Mouse (Mus musculus) kidney, postnatal 4 days (tissue): ENCODE measurements at regions not wholly inside any gene's neighbourhood (a gene's known extent, or its start where the extent isn't known, plus 50 kb on each side); places are given as distances from the start of the nearest gene placed in this dataset.
A peak's percentile ranks its signal among the peaks of the same experiment; 100 is the strongest.

Experiments used
- DNase-seq, 2 experiments: peaks; one replicate each; pipeline ENCODE4 v3.0.0; 2021; ENCODE audit warnings: mixed read lengths in 2 of 2

DNA sequence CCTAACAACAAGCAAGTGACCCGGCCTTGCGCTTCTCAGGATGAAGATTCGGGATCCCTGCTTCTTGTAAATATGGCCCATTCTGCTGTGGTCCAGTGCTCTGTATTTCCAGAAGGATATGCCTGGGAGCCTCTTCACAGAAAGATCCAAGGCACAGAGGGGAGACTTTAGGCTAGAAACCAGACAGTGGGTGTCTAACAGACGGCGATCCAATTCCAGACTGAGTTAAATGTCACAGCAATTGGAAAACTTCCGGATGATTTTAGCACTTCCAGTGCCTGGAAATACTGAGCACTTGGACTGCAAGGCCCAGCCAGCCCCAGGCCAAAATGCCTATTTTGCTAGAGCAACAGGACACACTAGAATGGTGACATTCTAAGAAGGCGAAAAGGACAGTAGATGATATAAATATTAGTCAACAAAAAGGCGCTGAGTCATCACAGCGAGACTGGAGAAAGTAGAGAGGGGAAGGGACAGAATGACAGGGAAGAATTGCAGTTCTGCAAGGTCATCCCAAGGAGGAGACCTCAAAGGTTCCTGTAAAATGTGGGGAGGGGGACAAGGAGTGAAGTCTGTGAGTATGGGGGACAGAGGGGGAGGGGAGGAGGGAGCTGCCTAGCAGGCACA is 111.7 kb upstream of the Msx2 start:
- DNase-seq: no peak

DNA sequence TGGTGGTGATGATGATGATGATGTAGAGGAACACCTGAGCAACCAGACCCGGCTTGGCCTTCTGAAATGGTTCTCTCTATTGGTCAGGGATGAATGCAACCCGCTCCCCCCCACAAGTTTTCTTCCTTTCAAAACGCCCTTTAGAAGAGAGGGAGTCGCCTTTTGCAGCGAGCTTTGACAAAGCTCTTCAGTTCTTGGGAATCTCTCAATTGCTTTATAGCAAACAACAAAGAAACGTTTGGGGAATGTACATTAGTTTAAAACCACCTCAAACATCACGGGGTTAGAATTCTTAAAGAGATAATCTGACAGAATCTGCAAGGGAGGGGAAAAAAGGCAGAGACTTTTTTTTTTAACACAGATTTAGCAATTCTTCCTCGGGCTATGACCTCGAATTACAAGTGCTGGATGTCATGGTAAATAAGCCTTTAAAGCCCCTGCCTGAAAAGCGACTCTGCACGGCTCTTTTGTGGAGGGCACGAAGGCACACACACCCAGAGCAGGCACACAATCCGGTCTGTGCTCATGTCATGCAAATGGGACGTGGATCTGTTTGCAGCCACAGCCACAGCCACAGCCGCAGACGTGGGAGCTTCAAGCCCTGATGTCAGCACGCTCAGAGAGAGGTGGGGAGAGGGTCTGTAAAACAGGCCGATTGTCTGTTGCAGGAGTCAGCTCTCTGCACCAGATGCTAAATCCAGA is 81.2 kb upstream of the Msx2 start:
- DNase-seq: no peak

DNA sequence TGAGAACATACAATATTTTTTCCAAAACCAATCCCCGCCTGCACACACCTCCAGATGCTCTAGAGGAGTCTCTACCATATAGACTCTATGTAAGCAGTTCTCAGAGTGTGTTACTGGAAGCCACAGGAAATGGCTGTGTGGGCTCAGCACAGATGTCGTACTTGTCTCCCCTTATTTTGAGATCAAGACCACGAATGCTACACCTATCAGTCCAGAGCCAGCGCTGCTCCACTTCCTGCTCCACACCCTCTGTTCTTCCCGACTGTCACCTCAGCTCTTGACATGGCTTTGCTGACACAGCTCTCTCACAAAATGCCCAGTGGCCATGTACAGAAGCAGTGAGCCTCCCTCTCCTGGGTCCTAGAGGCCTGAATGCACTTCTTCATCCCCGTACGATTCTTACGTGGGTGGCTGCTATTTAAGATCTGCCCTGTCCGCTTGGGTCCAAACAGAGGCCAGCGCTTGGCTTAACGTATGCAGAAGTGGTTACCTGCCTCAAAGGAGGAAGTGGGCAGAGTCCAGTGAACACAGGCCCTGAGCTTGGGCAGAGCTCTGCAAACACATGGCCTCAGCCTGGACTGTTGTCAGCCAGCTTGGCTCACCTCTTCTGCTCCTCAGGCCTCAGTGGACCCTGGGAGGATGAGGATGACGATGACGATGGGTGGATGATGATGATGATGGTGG is 80.5 kb upstream of the Msx2 start:
- DNase-seq: no peak

DNA sequence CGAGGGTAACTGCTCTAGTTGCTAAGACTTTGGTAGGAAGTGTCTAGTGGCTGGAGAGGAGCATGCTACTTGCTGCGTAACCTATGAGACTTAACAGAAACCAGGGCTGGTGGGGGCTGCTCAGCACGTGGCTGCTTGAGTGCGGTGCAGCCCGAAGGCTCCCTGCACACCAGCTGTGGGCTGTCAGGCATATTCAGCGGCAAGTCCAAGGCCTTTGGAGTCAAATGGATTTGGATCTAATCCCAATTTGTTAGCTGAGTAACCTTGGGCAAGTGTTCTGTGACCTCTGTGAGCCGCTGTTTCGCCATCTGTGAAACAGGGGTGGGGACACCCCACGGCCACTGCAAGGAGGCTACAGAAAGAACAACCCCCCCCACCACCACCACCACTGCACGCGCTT is 75.5 kb upstream of the Msx2 start:
- DNase-seq: peak; percentile 50 to 64

DNA sequence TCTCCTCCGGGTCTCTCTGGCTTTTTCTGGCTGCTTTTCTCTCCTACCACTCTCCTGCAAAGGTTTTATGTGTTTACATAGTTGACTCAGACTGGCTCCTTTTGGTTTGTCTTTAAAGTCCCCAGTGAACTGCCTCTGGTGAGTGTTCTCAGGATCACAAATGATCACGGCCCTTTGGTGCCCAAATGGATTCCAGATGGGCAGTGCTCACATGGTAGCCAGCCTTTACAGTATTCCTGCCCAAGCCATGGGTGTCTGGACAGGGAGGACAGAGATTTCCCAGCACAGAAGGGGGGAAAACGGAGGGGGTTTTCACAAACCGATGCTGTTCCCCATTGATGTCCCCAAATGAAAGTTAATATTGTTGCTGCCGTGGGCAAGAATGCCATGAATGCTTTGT is 70.4 kb upstream of the Msx2 start:
- no peak for DNase-seq

DNA sequence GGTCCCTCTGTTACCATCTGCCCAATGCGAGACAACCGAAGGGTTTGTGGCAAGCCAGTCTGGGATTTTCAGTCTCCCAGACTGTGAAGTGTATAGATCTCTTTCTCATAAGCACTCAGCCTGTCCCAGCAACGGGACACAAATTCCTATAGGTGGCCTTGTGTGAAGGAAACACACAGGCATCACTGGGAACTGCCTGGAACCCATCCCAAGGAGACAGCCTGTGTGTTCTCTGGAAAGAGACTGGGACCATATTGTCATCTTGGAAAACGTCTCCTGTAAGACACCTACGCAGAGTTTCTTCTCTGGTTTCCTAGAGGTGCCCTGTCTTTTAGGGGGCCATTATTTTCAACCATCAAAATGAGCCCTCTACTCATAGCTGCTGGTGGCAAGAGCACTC is 66.9 kb upstream of the Msx2 start:
- DNase-seq: no peak

DNA sequence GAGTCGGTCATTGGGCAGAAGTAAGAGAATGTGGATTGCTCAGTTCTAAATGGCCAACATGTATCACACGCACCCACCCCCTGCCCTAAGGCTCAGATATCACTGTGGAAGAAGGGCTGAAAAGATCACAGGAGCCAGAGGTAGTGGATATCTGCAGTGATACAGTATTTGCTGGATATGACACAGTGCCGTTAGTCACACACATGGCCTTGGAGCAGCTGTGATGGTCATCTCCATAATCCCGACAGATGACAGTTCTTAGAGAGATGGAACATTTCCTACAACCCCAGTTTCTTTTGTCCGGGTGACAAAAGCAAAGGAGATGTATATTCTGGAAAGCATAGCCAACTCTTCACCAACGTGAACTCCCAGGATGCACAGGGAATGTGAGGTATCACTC is 65.1 kb upstream of the Msx2 start:
- DNase-seq: no peak

DNA sequence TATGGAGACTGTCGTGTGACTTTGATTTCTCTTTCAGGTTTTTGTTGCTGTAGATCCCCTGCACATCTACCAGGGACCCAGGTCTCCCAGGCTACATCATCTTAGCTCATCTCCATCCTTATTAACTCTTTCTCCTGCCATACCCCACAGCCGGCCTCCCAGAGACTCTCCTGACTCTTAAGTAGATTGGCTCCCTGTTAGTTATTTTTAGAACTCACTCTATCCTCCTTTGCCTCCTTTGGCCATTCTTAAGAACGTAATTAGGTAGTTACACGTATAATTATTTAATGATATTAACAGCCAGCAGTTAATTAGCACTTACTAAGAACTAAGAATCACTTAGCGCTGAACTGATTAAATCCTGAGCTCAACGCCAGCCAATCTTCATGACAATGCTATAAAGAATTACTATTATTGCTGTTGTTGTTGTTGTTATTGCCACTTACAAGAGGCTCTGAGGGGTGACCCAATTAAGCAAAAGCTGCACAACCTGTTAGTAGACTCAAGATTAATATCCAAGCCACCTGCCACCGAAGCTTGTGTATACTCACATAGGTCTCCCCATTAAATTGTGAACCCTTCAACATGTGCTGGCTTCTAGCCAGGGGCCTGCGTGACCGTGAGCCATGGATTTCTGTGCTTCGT is 63.0 kb upstream of the Msx2 start:
- no peak for DNase-seq

DNA sequence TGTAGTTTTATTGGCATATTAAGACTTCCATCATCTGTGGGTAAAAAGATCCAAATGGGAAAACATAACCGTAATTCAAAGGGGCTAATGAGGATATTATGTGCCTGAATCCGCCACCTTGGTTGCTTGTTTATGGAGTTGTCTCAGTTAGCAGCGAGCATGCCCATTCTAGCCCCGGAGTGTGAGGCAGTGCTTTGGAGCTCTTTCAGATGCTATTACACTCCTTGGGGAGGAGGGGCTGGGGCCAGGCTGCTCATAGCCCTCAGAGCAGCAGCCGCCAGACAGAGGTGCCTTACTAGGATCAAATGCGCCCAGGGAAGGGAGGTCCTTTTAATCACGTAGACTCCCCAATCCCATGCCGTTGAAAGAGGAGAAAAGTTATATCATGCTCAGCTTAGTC is 60.9 kb upstream of the Msx2 start:
- no peak for DNase-seq

DNA sequence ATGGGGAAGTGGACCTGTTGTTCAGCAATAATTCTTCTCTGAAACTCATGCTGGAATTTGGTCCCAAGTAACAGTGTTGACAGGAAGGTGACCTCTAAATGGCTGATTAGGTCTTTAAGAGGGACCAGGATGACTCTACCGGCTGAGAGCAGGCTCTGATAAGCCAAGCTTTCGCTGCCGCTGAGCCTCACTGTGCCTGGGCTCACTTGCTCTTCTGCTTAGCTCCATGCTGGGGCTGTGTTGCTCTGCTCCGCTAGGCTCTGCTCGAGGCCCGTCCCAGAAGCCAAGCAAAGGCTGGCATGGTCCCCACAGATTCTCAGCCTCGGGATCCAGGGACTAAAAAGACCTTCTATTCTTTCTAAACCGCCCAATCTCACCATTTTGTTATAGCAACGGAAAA is 54.0 kb upstream of the Msx2 start:
- DNase-seq: no peak

DNA sequence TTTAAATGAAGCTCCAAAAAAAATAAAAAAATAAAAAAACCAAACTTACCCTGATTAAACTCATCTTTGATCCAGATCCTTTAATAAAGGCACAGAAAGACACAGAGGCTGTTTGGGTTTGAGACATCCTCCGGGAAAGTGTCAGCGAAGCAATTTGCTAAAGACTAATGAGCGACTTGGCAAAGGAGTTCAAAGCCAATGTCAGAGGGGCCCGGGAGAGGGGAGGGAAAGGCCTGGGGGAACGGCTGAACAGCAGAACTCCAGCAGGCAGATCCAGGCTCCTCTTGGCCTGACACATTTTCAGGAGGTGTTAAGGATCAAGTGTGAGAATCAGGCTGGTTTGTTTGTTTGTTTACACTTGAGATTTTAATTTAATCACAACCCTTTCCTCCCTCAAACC is 49.9 kb upstream of the Msx2 start:
- DNase-seq: no peak
